Mouse (Mus musculus): ENCODE results near the gene Ubtd1. TPM values are rescaled to one million over a fixed set of nuclear protein-coding genes. Genes with fewer than 3 reads are reported as not detected.

Gene Ubtd1
- total and polyA plus RNA-seq, 3 experiments, result 3.4 to 5.8 (median 3.6) TPM

DNA sequence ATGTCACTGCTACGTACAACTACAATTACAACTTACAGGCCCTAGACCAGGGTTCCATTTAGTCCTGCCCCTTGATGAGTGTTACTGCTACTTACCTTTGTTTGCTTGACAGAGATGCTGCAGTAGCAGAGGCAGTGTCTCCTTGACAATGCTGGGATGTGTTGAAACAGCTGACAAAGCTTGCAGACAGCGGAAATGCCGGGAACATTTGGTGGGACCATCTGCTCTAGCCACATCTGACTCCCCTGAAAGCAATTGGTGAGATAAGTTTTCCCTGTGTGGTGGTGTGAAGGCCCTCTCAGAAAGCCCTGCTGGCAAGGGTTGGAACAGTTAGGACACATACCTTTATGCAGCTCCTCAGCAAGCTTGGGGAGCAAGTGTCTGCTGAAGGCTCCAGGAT is 28.0 kb upstream of the Ubtd1 start:
- no peak for TF ChIP-seq ELF1 (IDR thresholded peaks at IDR 0.05; ENCODE audit: low read depth, low read length)
- TF ChIP-seq NELFE (IDR thresholded peaks at IDR 0.05; ENCODE audit: low read depth, low read length), result no peak
- no peak for TF ChIP-seq KAT2A (IDR thresholded peaks at IDR 0.05; ENCODE audit: insufficient replicate concordance, low read length)
- TF ChIP-seq CTCF (conservative IDR thresholded peaks at IDR 0.05 in 1 of 2, IDR thresholded peaks at IDR 0.05 in 1 of 2; ENCODE audit: low read depth in 2 of 2, low read length in 2 of 2), result no peak
- TF ChIP-seq MAX (IDR thresholded peaks at IDR 0.05; ENCODE audit: low read length), result no peak
- no peak for TF ChIP-seq IRF4 (IDR thresholded peaks at IDR 0.05; ENCODE audit: low read depth, low read length)
- no peak for TF ChIP-seq E2F4 (IDR thresholded peaks at IDR 0.05; ENCODE audit: insufficient replicate concordance, low read depth, low read length)
- no peak for TF ChIP-seq SMC3 (IDR thresholded peaks at IDR 0.05; ENCODE audit: low read depth, low read length)
- no peak for TF ChIP-seq POLR2A (IDR thresholded peaks at IDR 0.05; ENCODE audit: low read depth, low read length)
- no peak for TF ChIP-seq MYC (IDR thresholded peaks at IDR 0.05; ENCODE audit: low read depth, low read length)
- TF ChIP-seq EP300 (IDR thresholded peaks at IDR 0.05; ENCODE audit: low read length), result no peak
- no peak for TF ChIP-seq CHD2 (IDR thresholded peaks at IDR 0.05; ENCODE audit: low read length)
- TF ChIP-seq POLR2AphosphoS2 (IDR thresholded peaks at IDR 0.05; ENCODE audit: low read depth, low read length), result no peak
- TF ChIP-seq MEF2A (IDR thresholded peaks at IDR 0.05; ENCODE audit: borderline replicate concordance, low read depth, low read length), result no peak
- TF ChIP-seq JUND (conservative IDR thresholded peaks at IDR 0.05; ENCODE audit: low read depth, low read length), result no peak
- no peak for TF ChIP-seq SIN3A (IDR thresholded peaks at IDR 0.05; ENCODE audit: low read length)
- no peak for TF ChIP-seq RCOR1 (conservative IDR thresholded peaks at IDR 0.05; ENCODE audit: low read depth, low read length)
- no peak for TF ChIP-seq MXI1 (IDR thresholded peaks at IDR 0.05; ENCODE audit: low read depth, low read length)
- no peaks in the 10 kb centered on the region for H3K4me1 ChIP-seq (ENCODE audit: control insufficient read depth in 1 of 2, insufficient read depth in 2 of 2)

DNA sequence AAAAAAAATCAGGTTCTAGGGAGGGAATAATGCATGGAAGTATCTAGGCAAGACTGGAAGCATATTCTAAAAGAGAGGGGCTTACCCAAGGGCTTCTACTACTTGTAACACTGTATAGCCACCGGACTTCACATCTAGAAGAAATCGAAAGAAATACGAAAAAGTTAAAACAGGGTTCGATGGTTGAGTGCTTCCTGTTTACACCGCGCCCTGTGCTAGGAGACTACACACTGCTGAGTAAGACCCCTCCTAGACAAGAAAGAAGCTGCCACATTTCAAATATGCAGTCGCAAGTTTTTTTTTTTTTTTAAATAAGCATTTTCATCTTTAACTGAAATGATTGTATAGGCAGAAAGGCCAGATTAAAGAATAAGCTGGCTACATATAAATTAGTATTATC is 11.9 kb upstream of the Ubtd1 start:
- H3K4me3 ChIP-seq (replicated peaks in 1 of 3; ENCODE audit: low read depth in 2 of 3, low read length in 2 of 3, poor library complexity in 1 of 3), result no peak overlapping the region
- TF ChIP-seq ZC3H11A (IDR thresholded peaks at IDR 0.05; ENCODE audit: low read depth, low read length), result no peak
- H3K4me2 ChIP-seq (ENCODE audit: insufficient read depth, low read depth, poor library complexity, severe bottlenecking), result no peak overlapping the region
- H3K27ac ChIP-seq (ENCODE audit: insufficient read depth, low read depth), result no peak overlapping the region
- no peak overlapping the region for H3K9ac ChIP-seq (ENCODE audit: insufficient read depth, low read depth)
- peaks cover 5 to 13% of the 10 kb centered on the region in 2 experiments; a peak in 3 of 4 replicates for H3K4me1 ChIP-seq (ENCODE audit: control insufficient read depth in 1 of 2, insufficient read depth in 2 of 2)
- dilution Hi-C loops (cut with MboI; ENCODE audit: extremely low pct_ligation_motif_present, extremely low pct_unique_long_range_greater_than_20kb, low sequenced_read_pairs) (no loop called here), in situ Hi-C loops (cut with MboI; ENCODE audit: low pct_ligation_motif_present, low pct_unique_long_range_greater_than_20kb, low sequenced_read_pairs) (no loop called here)
- H3K9me3 ChIP-seq (replicated peaks; ENCODE audit: low read length), result no peaks in the 10 kb centered on the region
- H3K36me3 ChIP-seq (replicated peaks in 1 of 2; ENCODE audit: control insufficient read depth in 1 of 2, insufficient read depth in 1 of 2, low read length in 1 of 2), result peaks cover 36 to 81% of the 10 kb centered on the region in 2 experiments
- H3K27me3 ChIP-seq (replicated peaks), result no peaks in the 10 kb centered on the region
- peaks cover 19% of the 10 kb centered on the region for H3K79me2 ChIP-seq (replicated peaks; ENCODE audit: control insufficient read depth, extremely low read depth, insufficient read depth, poor library complexity, severe bottlenecking)
- no peak for DNase-seq (ENCODE audit: extremely low read depth)

More for the DNA sequence above, 28.0 kb upstream of the Ubtd1 start:
- Histone ChIP-seq H3K27me3 (replicated peaks) (no peaks in the 10 kb centered on the region), H3K79me2 (replicated peaks; ENCODE audit: control insufficient read depth, extremely low read depth, insufficient read depth, poor library complexity, severe bottlenecking) (no peaks in the 10 kb centered on the region), H3K4me3 (replicated peaks in 1 of 3; ENCODE audit: low read depth in 2 of 3, low read length in 2 of 3, poor library complexity in 1 of 3) (no peak overlapping the region), H3K36me3 (replicated peaks in 1 of 2; ENCODE audit: control insufficient read depth in 1 of 2, insufficient read depth in 1 of 2, low read length in 1 of 2) (peaks cover 84 to 98% of the 10 kb centered on the region in 2 experiments), H3K9me3 (replicated peaks; ENCODE audit: low read length) (no peaks in the 10 kb centered on the region), H3K4me2 (ENCODE audit: insufficient read depth, low read depth, poor library complexity, severe bottlenecking) (no peak overlapping the region), H3K27ac (ENCODE audit: insufficient read depth, low read depth) (no peak overlapping the region), H3K9ac (ENCODE audit: insufficient read depth, low read depth) (no peak overlapping the region)
- in situ Hi-C loops (cut with MboI; ENCODE audit: low pct_ligation_motif_present, low pct_unique_long_range_greater_than_20kb, low sequenced_read_pairs) (no loop called here), dilution Hi-C loops (cut with MboI; ENCODE audit: extremely low pct_ligation_motif_present, extremely low pct_unique_long_range_greater_than_20kb, low sequenced_read_pairs) (no loop called here)
- no peak for DNase-seq (ENCODE audit: extremely low read depth)

All from CH12.LX (cell line).